Mouse (Mus musculus) central nervous system, embryonic 18 days (tissue): Measurements from ENCODE around the gene Pgm1. TPM values are rescaled to one million over a fixed set of nuclear protein-coding genes. Genes with fewer than 3 reads are reported as not detected.

Experiments
- polyA plus RNA-seq: library from polyadenylated mRNA; depleted of rRNA; stranded (reverse); fragments of >200 nt; gene quantifications from 2 replicates; pipeline ENCODE4 v1.2.3, GENCODE M21; 2012; rRNA removed

Pgm1 gene
- polyA plus RNA-seq = 47.8 and 54.8 TPM in 2 replicates

DNA sequence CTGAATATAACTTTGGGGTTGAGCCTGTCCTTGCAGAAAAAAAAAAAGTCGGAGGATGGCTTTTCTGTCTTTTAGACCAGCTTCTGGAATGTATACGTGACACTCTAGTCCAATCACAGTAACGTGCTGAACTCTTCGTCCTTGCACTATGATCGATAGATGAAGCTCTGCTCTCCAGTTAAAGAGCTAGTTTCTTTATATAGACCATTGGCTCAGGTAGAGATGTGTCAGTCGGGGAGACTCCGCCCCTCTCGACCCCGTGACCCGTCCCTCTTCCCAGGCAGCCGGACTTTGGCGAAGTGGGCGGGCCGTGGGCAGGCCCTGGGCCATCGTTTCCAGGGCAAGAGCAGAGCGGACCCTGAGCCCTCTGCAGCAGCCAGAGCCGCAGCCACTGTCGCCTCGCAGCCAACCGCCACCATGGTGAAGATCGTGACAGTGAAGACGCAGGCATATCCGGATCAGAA lies at the start of gene Pgm1:
Gene Pgm1, plus strand, starts transcription at position 266 of the 464 bp plus-strand sequence.

DNA sequence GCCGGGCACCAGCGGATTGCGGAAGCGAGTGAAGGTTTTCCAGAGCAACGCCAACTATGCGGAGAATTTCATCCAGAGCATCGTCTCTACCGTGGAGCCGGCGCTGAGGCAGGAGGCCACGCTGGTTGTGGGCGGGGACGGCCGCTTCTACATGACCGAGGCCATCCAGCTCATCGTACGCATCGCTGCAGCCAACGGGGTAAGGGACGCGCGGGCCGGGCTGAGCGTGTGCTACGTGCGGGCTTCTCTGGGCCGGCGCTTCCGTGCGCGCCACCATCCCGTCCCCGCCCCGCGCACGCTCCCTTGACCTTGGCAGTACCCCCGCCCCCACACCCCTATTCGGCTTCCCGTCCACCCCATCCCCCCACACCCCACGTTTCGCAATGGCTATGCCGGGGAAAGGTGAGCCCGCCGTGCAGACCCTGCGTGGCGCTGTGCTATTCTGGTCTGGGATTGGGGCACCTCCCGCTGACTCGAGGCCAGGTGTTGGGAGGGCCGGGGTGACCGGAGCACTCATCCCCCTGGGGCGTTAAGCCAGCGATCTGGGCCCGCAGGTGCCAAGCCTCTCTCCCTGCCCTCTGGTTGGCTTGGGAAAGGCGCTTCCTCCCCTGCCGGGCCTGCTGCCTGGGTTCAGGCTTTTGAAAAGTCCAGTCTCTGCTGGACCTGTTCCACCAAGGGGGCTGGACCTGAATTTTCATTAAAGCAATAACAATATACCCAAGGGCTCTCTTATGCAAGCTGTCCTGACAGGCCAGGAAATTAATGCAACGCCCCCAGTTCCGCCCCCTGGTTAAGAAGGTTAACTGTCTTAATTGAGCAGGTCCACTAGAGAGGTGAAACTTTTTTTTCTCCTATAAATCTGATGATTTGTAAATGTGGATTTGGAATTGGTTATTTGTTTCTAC lies 651 bp downstream of the Pgm1 start, which contains the start of gene Itgb3bp:
Gene Itgb3bp, minus strand, starts transcription at position 201 of the 905 bp plus-strand sequence.

Other genes with a start within 250 kb of the Pgm1 start
- gene Alg6, start 213.8 kb upstream of the Pgm1 start, polyA plus RNA-seq = 13.6 and 15.5 TPM in 2 replicates
- 11.8 and 14.5 TPM in 2 replicates for gene Efcab7, start 100.2 kb upstream of the Pgm1 start, polyA plus RNA-seq
- 4.2 and 5.6 TPM in 2 replicates for gene Itgb3bp, start 399 bp downstream of the Pgm1 start, polyA plus RNA-seq
- gene Ror1, start 166.4 kb downstream of the Pgm1 start, polyA plus RNA-seq = 0.88 and 1.0 TPM in 2 replicates